Mouse (Mus musculus): ENCODE measurements around the gene Ercc2. TPM values are rescaled to one million over a fixed set of nuclear protein-coding genes. Genes with fewer than 3 reads are reported as not detected.

Gene Ercc2
- polyA plus RNA-seq, 2 experiments = 4.6 to 11.7 TPM

GRCm38 (mm10) chr7:19338596-19338995, 43.2 kb upstream of the Ercc2 start:
- WGBS (ENCODE audit: insufficient replicate concordance) = 60% methylated on average over 7 of the region's 7 CpGs
- no peak overlapping the region for H3K27ac ChIP-seq
- ATAC-seq (ENCODE audit: insufficient read depth) (no peak), DNase-seq (ENCODE audit: low read depth in 3 of 3, low spot score in 3 of 3) (no peak)
- H3K36me3 ChIP-seq (replicated peaks; ENCODE audit: control insufficient read depth, insufficient read depth, low read depth) = no peaks in the 10 kb centered on the region
- H3K4me2 ChIP-seq (ENCODE audit: low read depth) = no peak overlapping the region
- H3K9me3 ChIP-seq (ENCODE audit: control insufficient read depth, low read length) = no peaks in the 10 kb centered on the region
- H3K9ac ChIP-seq (replicated peaks) = no peak overlapping the region
- peaks cover 0 to 6% of the 10 kb centered on the region in 2 experiments; a peak in 2 of 4 replicates for H3K4me1 ChIP-seq (replicated peaks; ENCODE audit: control insufficient read depth in 2 of 2, insufficient read depth in 2 of 2, low read length in 1 of 2)
- TF ChIP-seq CTCF (IDR thresholded peaks at IDR 0.05; ENCODE audit: low read depth) = no peak
- no peak for TF ChIP-seq EP300 (IDR thresholded peaks at IDR 0.05; ENCODE audit: low read depth)
- H3K4me3 ChIP-seq (ENCODE audit: insufficient read depth in 1 of 2, low read depth in 2 of 2, low read length in 2 of 2) = no peak overlapping the region
- H3K27me3 ChIP-seq (ENCODE audit: control insufficient read depth, insufficient read depth, low read length) = peaks cover 27% of the 10 kb centered on the region

- Histone ChIP-seq H3K4me1 (replicated peaks; ENCODE audit: control insufficient read depth in 2 of 2, insufficient read depth in 2 of 2, low read length in 1 of 2) (peaks cover 0 to 14% of the 10 kb centered on the region in 2 experiments; a peak in 3 of 4 replicates), H3K4me3 (ENCODE audit: insufficient read depth in 1 of 2, low read depth in 2 of 2, low read length in 2 of 2) (no peak overlapping the region), H3K9me3 (ENCODE audit: control insufficient read depth, low read length) (no peaks in the 10 kb centered on the region), H3K4me2 (ENCODE audit: low read depth) (no peak overlapping the region), H3K27me3 (ENCODE audit: control insufficient read depth, insufficient read depth, low read length) (peaks cover 31% of the 10 kb centered on the region), H3K9ac (replicated peaks) (no peak overlapping the region), H3K36me3 (replicated peaks; ENCODE audit: control insufficient read depth, insufficient read depth, low read depth) (no peaks in the 10 kb centered on the region), H3K27ac (no peak overlapping the region)
- no peak for TF ChIP-seq EP300 (IDR thresholded peaks at IDR 0.05; ENCODE audit: low read depth)
- TF ChIP-seq CTCF (IDR thresholded peaks at IDR 0.05; ENCODE audit: low read depth) = no peak
- WGBS (ENCODE audit: insufficient replicate concordance) = 21% methylated on average over 10 of the region's 10 CpGs
- ATAC-seq (ENCODE audit: insufficient read depth) (no peak), DNase-seq (ENCODE audit: low read depth in 3 of 3, low spot score in 3 of 3) (no peak)
Observed at GRCm38 (mm10) chr7:19341250-19341649, 40.6 kb upstream of the Ercc2 start.

- DNase-seq (ENCODE audit: low read depth in 3 of 3, low spot score in 3 of 3) = no peak
- no peak for TF ChIP-seq EP300 (IDR thresholded peaks at IDR 0.05; ENCODE audit: low read depth)
- no peaks in the 10 kb centered on the region for H3K36me3 ChIP-seq (replicated peaks; ENCODE audit: control insufficient read depth, insufficient read depth, low read depth)
- no peak overlapping the region for H3K27ac ChIP-seq
- peaks cover 0 to 14% of the 10 kb centered on the region in 2 experiments; a peak in 3 of 4 replicates for H3K4me1 ChIP-seq (replicated peaks; ENCODE audit: control insufficient read depth in 2 of 2, insufficient read depth in 2 of 2, low read length in 1 of 2)
- H3K4me3 ChIP-seq (ENCODE audit: insufficient read depth in 1 of 2, low read depth in 2 of 2, low read length in 2 of 2) = peak overlapping the region in 1 of 2 experiments; percentile 30; a peak in 2 of 4 replicates
- under 1% methylated on average over 41 of the region's 41 CpGs for WGBS (ENCODE audit: insufficient replicate concordance)
- no peak overlapping the region for H3K9ac ChIP-seq (replicated peaks)
- no peak for ATAC-seq (ENCODE audit: insufficient read depth)
- H3K27me3 ChIP-seq (ENCODE audit: control insufficient read depth, insufficient read depth, low read length) = peaks cover 31% of the 10 kb centered on the region
- peak overlapping the region; percentile 38 for H3K4me2 ChIP-seq (ENCODE audit: low read depth)
- no peaks in the 10 kb centered on the region for H3K9me3 ChIP-seq (ENCODE audit: control insufficient read depth, low read length)
Observed at GRCm38 (mm10) chr7:19341761-19342409, 39.9 kb upstream of the Ercc2 start.

GRCm38 (mm10) chr7:19342481-19343027, 39.3 kb upstream of the Ercc2 start:
- 1% methylated on average over 27 of the region's 27 CpGs for WGBS (ENCODE audit: insufficient replicate concordance)
- H3K9ac ChIP-seq (replicated peaks) = no peak overlapping the region

GRCm38 (mm10) chr7:19343210-19343808, 38.5 kb upstream of the Ercc2 start:
- DNase-seq (ENCODE audit: low read depth in 3 of 3, low spot score in 3 of 3) (peak in 2 of 3 experiments; percentile 57 to 59), ATAC-seq (ENCODE audit: insufficient read depth) (no peak)
- Histone ChIP-seq H3K27ac (no peak overlapping the region), H3K4me3 (ENCODE audit: insufficient read depth in 1 of 2, low read depth in 2 of 2, low read length in 2 of 2) (no peak overlapping the region), H3K9me3 (ENCODE audit: control insufficient read depth, low read length) (no peaks in the 10 kb centered on the region), H3K36me3 (replicated peaks; ENCODE audit: control insufficient read depth, insufficient read depth, low read depth) (no peaks in the 10 kb centered on the region), H3K27me3 (ENCODE audit: control insufficient read depth, insufficient read depth, low read length) (peaks cover 31% of the 10 kb centered on the region), H3K4me1 (replicated peaks; ENCODE audit: control insufficient read depth in 2 of 2, insufficient read depth in 2 of 2, low read length in 1 of 2) (peaks cover 0 to 14% of the 10 kb centered on the region in 2 experiments; a peak in 3 of 4 replicates), H3K9ac (replicated peaks) (no peak overlapping the region), H3K4me2 (ENCODE audit: low read depth) (peak overlapping the region; percentile 26)
- no peak for TF ChIP-seq EP300 (IDR thresholded peaks at IDR 0.05; ENCODE audit: low read depth)
- TF ChIP-seq CTCF (IDR thresholded peaks at IDR 0.05; ENCODE audit: low read depth) = peak; percentile 97
- 2% methylated on average over 11 of the region's 11 CpGs for WGBS (ENCODE audit: insufficient replicate concordance)

More at GRCm38 (mm10) chr7:19342481-19343027, 39.3 kb upstream of the Ercc2 start:
- no peak for DNase-seq (ENCODE audit: low read depth in 3 of 3, low spot score in 3 of 3)
- Histone ChIP-seq H3K4me2 (ENCODE audit: low read depth) (peak overlapping the region; percentile 38), H3K27me3 (ENCODE audit: control insufficient read depth, insufficient read depth, low read length) (peaks cover 31% of the 10 kb centered on the region), H3K4me3 (ENCODE audit: insufficient read depth in 1 of 2, low read depth in 2 of 2, low read length in 2 of 2) (peak overlapping the region in 1 of 2 experiments; percentile 30; a peak in 2 of 4 replicates), H3K36me3 (replicated peaks; ENCODE audit: control insufficient read depth, insufficient read depth, low read depth) (no peaks in the 10 kb centered on the region), H3K9me3 (ENCODE audit: control insufficient read depth, low read length) (no peaks in the 10 kb centered on the region), H3K4me1 (replicated peaks; ENCODE audit: control insufficient read depth in 2 of 2, insufficient read depth in 2 of 2, low read length in 1 of 2) (peaks cover 0 to 14% of the 10 kb centered on the region in 2 experiments; a peak in 3 of 4 replicates), H3K27ac (no peak overlapping the region)
- TF ChIP-seq EP300 (IDR thresholded peaks at IDR 0.05; ENCODE audit: low read depth) (no peak), CTCF (IDR thresholded peaks at IDR 0.05; ENCODE audit: low read depth) (peak; percentile 98)
- ATAC-seq (ENCODE audit: insufficient read depth) = no peak

All from liver, embryonic 14.5 days (tissue).